Mouse (Mus musculus): ENCODE data around the gene Ctbs.

Gene Ctbs

DNA sequence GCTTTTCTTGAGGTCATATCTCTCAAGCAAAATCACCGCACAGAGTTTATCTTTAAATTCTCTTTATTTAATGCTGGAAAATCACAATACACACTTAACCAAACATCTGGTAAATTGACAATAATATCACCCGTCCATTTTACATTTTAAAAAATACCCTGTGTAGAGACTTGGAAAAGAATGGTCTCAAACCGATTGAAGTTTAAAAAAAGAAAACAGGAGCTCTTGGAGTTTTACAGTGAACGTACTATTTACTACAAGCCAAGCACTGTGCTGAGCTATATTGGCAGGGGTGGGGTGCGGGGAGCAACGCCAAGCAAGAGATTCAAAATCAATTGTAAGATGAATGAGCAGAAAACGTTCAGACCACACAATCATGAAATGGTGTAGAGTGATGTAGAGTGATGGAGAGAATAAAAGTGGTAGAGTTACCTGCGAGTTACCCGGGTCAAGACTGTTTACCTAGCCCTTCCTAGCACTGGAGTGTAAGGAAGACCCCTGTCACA is at the start of gene Ctbs:
Gene Ctbs, plus strand, starts transcription at position 51 of the 506 bp plus-strand sequence.
- DNase-seq (ENCODE audit: low spot score in 2 of 2) = no peak

- DNase-seq (ENCODE audit: low spot score in 2 of 2) = no peak
Measured at GRCm38 (mm10) chr3:146403770-146404169, 45.8 kb upstream of the Ctbs start.

- peak; percentile 99 to 100 for DNase-seq (ENCODE audit: low spot score in 2 of 2)
Measured at GRCm38 (mm10) chr3:146404311-146405201, 45.0 kb upstream of the Ctbs start, which contains the start of gene Ssx2ip. TSS of gene Ssx2ip (plus strand) at chr3:146404642.

DNA sequence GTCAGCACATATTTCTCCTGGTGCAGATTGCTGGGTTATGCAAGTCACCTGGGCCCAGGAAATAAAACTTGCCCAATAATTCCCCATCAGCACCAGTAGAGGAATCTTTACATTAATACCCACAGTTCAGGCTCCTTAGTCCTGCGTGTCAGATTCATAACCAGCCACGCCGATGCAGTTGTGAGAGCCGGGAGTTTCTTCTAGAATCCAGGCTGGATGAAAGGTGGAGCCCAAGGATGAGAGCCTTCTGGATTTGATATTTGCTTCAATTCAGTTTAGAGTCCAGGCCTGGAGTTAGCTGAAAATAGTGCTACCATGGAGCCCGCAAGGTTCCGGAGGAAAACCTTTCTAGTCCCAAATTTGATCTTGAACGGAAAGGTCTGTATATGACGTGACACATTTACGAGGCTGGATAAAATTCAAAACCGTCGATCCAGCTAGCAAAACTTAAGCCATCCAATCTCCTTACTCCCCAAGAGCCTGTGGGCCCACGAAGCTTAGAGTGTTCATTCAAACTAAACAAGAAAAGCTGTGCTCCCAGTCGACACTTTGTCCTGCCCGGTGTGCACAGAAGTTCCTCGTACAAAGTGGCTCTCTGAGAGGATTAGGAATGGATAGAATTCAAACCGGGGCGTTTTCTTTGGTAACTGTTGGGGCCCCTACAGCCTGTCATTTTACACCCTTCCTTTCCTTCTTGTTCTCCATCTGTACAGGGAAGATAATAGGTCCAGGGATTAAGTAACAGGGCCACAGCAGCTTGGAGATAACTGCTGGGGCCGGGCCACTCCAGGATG is 44.2 kb upstream of the Ctbs start:
- DNase-seq (ENCODE audit: low spot score in 2 of 2) = no peak

DNA sequence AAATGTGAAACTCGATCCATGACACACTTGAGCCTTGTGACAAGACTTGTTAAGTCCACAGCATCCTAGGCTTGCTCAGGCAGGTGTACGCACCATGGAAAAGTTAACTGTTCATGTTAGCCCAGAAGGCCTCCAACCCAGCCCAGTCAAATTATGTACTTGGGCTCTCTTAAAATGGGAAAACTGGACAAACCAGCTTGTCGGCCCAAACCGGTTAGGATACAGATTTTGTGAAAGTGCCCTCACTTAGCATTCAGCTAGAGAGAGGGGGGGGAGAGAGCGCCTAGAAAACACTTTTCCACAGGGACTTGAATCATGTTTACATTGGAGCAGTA is 43.6 kb upstream of the Ctbs start:
- no peak for DNase-seq (ENCODE audit: low spot score in 2 of 2)

GRCm38 (mm10) chr3:146407086-146407721 is 42.4 kb upstream of the Ctbs start:
- DNase-seq (ENCODE audit: low spot score in 2 of 2) = no peak

DNA sequence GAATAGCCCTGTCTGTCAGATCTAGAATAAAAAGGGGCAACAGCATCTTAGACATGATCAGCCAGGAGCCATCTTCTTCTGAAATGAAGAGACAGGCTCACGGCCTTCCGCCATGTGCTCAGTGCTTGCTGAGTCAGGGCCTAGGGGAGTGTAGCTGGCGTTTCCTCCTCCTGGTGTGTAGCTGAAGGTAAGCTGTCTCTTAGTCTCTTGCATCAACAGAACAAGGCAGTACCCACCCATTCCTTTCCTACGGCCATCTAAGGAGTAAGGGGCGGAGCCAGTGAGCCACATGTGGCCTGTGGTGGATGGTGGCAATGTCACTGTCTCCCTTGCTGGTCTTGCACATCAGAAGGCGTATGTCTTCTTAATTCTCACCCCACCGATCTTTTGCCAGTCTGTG is 39.5 kb upstream of the Ctbs start:
- DNase-seq (ENCODE audit: low spot score in 2 of 2) = no peak

DNA sequence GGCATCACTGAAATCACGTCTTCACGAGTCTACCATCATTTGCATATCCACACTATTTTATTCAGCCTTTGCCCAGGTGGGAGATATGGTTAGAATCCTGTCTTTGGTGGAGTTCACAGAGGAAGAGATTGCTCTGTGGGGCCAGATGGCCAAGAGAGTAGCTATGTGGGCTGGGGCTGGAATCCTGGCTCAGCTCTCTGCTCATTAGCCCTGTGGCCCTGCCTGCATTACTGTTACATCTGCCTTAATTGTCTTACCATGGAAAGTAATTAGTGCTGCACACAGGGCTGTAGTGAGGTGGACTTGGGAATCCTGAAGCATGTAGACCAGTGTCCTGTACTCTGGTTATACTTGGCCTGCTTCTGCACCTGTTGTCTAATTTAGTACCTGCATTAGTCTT is 37.6 kb upstream of the Ctbs start:
- no peak for DNase-seq (ENCODE audit: low spot score in 2 of 2)

DNA sequence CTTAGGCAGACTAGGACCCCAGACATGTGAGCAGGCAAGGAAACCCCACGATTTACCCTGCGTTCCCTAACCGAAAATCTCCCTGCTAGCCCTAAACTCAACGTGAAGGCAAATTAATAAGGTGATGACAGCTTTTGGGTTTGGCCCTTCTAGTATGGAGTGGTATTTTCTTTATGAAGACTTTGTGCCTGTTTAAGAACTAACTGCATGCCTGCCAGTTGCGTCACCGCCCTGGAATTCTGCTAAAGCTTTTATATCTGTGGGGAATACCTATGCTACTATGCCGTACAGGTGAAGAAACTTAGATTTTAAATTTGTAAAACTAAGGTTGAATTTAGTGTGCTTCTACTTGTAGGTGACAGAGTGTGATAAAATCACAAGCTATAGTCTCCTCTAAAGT is 37.1 kb upstream of the Ctbs start:
- DNase-seq (ENCODE audit: low spot score in 2 of 2) = no peak

DNA sequence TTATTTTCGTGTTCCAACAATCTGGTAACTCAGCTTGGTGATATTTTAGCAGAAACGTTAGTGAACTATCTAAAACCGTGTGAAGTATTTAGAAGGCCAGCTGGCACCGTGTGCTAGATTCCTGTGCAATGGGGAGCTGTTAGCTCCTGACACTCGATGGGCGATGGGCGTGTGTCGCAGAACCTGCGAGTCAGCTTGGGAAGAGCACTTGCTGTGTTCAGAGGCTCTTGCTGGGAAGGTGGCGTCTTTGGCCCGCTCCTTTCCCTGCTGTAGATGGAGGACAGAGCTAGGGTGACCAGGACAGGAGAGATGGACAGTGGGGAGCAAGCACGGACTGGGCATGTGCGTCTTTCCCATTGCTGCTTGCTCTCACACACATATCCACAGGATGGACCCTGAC is 36.6 kb upstream of the Ctbs start:
- no peak for DNase-seq (ENCODE audit: low spot score in 2 of 2)

DNA sequence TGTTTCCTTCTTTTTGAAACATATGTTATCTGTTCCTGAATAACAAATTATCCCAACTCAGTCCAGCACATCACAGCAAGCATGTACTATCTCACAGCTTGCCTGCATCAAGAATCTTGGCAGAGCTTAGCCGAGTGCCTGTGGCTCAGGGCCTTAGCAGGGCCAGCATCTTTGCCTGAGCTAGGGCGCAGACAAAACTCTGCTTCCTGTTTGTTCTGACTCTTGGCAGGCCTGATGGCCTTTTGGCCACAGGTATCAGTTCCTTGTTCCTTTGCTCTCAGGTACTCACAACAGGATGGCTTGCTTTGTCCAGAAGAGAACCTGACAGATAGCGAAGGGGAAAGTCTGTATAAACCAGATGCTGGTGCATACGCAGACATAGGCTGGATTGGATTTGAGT is 35.6 kb upstream of the Ctbs start:
- no peak for DNase-seq (ENCODE audit: low spot score in 2 of 2)

GRCm38 (mm10) chr3:146414555-146414954 is 35.0 kb upstream of the Ctbs start:
- no peak for DNase-seq (ENCODE audit: low spot score in 2 of 2)

- no peak for DNase-seq (ENCODE audit: low spot score in 2 of 2)
Measured at GRCm38 (mm10) chr3:146417873-146418272, 31.7 kb upstream of the Ctbs start.

DNA sequence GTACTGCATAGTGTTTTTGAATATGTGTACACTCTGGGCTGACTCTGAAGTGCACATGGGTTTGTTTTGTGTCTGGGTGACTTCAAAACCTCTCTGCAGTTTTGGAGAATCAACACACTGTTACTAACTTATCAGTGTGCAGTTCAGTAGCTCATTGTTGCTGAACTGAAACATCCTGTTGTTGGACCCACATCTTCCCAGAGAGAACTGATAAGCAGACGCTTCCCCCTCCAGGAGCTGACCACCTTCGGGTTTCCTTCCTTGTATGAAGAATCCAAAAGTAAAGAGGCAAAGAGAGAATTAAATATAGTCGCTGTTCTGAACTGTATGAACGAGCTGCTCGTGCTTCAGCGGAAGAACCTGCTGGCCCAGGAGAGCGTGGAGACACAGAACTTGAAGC is 30.7 kb upstream of the Ctbs start:
- DNase-seq (ENCODE audit: low spot score in 2 of 2) = no peak

DNA sequence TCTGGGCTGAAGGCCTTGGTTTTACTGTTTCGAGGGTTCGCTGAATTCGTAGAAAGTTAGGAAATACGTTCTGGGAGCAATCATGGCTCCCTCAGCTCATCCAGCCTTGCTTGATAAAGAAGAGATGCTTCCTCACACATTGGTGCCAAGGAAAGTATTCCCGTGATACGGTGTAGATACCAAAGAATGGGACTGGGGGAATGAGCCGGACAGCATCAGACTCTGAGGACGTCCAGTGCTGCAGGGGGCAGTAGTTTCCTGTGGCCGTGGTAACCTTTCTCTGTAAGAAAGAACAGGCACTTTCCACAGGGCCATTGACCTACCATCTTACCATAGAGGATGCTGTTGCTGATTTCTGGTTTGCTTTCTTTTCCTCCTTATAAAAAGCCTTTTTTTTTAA is 30.1 kb upstream of the Ctbs start:
- DNase-seq (ENCODE audit: low spot score in 2 of 2) = no peak

- no peak for DNase-seq (ENCODE audit: low spot score in 2 of 2)
Measured at GRCm38 (mm10) chr3:146419992-146420537, 29.5 kb upstream of the Ctbs start.

- DNase-seq (ENCODE audit: low spot score in 2 of 2) = peak in 1 of 2 experiments; percentile 18
Measured at GRCm38 (mm10) chr3:146421787-146422186, 27.8 kb upstream of the Ctbs start.

GRCm38 (mm10) chr3:146423710-146424109 is 25.9 kb upstream of the Ctbs start:
- peak in 1 of 2 experiments; percentile 5 for DNase-seq (ENCODE audit: low spot score in 2 of 2)

DNA sequence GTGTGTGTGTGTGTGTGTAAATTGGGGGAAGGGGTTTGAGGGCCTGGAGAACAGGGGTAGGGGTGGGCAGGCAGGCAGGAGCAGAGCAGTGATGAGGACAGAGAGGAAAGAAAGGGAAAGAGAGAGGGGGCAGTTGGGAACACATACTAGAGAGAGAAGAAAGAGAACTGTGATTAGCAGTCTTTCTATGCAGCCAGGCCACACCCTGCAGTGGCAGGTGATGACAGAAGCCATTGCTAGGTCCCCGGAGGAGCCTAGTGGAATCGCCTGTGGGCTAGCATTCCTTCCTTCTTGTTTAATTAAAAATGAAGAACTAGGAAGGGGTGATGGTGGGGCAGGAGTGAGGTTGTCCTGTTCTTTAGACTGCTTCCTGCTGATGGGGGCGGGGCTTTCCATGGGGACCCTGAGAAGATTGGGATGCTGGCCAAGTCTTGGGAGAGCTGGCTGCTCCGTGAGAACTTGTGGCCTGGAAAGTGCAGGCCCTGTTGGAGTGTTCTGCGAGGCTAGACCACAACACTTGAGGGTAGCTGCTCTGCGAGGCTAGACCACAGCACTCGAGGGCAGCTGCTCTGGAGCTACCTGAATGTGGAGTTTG is 25.2 kb upstream of the Ctbs start:
- peak in 1 of 2 experiments; percentile 2 for DNase-seq (ENCODE audit: low spot score in 2 of 2)

GRCm38 (mm10) chr3:146425902-146426301 is 23.7 kb upstream of the Ctbs start:
- DNase-seq (ENCODE audit: low spot score in 2 of 2) = peak in 1 of 2 experiments; percentile 11

- DNase-seq (ENCODE audit: low spot score in 2 of 2) = peak in 1 of 2 experiments; percentile 3
Measured at GRCm38 (mm10) chr3:146426489-146426888, 23.1 kb upstream of the Ctbs start.
